Mouse (Mus musculus) midbrain, embryonic 11.5 days (tissue): ENCODE results near the gene Gas6. TPM values are rescaled to one million over a fixed set of nuclear protein-coding genes. Genes with fewer than 3 reads are reported as not detected.

Experiments used
- ATAC-seq: fragments of 200-750 bp; cut with Nextera tagmentation; 2 replicates; pipeline ENCODE4 v1.8.0; 2017; ENCODE audit warnings: moderate TSS enrichment, moderate library complexity; ENCODE audit not compliant: low FRiP score
- DNase-seq: peaks from one replicate; pipeline ENCODE4 v3.0.0; 2015; ENCODE audit warnings: low spot score; ENCODE audit errors: missing footprints
- H3K27ac ChIP-seq: fragments of 300-500 bp; sonication (generic); 2 replicates; pipeline ENCODE4 v1.5.1; 2014; ENCODE audit warnings: low read depth, low read length
- H3K27me3 ChIP-seq: fragments of 300-500 bp; sonication (generic); 2 replicates; pipeline ENCODE4 v1.6.1; 2014; ENCODE audit warnings: mild to moderate bottlenecking, low read length, moderate library complexity, mixed read lengths; ENCODE audit not compliant: control insufficient read depth, insufficient read depth
- H3K36me3 ChIP-seq: fragments of 300-500 bp; sonication (generic); 2 replicates; pipeline ENCODE4 v1.6.1; 2014; ENCODE audit warnings: mild to moderate bottlenecking, low read length, moderate library complexity, mixed read lengths; ENCODE audit not compliant: control insufficient read depth, insufficient read depth
- H3K4me1 ChIP-seq: fragments of 300-500 bp; sonication (generic); 2 replicates; pipeline ENCODE4 v1.6.1; 2014; ENCODE audit warnings: low read length; ENCODE audit not compliant: control insufficient read depth, insufficient read depth
- H3K4me2 ChIP-seq: fragments of 300-500 bp; sonication (generic); 2 replicates; pipeline ENCODE4 v1.6.1; 2014; ENCODE audit warnings: mild to moderate bottlenecking, moderate library complexity
- H3K4me3 ChIP-seq: fragments of 300-500 bp; sonication (generic); 2 replicates; pipeline ENCODE4 v1.5.1; 2014; ENCODE audit warnings: low read depth, low read length
- H3K9ac ChIP-seq: fragments of 300-500 bp; sonication (generic); 2 replicates; pipeline ENCODE4 v1.6.1; 2014; ENCODE audit warnings: low read length
- H3K9me3 ChIP-seq: fragments of 300-500 bp; sonication (generic); 2 replicates; pipeline ENCODE4 v1.6.1; 2016; ENCODE audit warnings: low read length; ENCODE audit not compliant: control insufficient read depth
- WGBS: fragments of 180-500 bp; shearing (Covaris S2); extraction: QIAGEN DNeasy Blood & Tissue Kit; methylation state at CpG from one replicate; pipeline ENCODE4 v1.1.7; 2014; 5-methylcytosine and 5-hydroxymethylcytosine counted together
- polyA plus RNA-seq: library from polyadenylated mRNA; unstranded; fragments of >200 nt; fragmentation: Nextera tagmentation; extraction: Ambion mirVana; gene quantifications from 2 replicates; pipeline ENCODE4 v1.2.1, GENCODE M21; 2014

Gene Gas6
- polyA plus RNA-seq, 1 experiment from 2014 or later, result 8.8 TPM

DNA sequence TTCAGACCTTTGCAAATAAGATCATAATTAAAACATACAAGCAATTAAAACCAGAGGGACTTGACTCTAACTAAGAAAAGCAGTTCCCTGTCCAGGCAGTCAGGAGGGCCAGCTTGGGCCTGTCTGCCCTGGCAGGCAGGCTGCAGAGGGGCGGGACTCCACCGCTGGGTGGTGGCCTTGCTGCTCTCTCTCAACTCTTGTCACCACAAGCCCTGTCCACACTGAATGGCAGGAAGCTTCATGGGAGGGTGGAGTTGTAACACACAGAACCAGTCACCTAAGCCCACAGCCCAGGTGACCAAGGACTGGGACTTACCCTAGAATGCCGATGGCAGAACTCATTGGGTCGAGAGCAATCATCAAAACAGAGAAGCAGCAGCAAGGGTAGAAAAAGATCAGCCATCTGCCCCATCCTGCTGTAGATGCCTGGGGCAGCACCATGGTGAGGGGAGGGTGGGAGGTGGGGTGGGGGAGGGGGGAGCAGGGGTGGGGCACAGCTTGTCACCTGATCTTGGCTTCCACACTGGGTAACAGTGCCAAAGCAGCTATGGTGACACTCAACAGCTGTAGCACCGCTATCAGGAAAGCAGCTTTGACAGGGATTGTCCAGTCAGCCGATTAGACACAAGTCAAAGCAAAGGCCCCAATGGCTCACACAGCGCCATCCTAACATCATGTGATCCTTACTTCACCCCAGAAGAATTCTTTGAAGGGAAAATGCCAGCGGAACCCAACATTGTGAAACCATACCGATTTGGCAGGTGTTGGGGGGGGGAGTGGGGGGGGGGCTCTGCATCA lies 1.9 kb downstream of the Gas6 start:
- Histone ChIP-seq H3K4me3 (no peak overlapping the region), H3K4me1 (peaks cover 4% of the 10 kb centered on the region; the same call in 1 of the 2 replicates), H3K27ac (no peak overlapping the region), H3K9ac (no peak overlapping the region), H3K9me3 (no peaks in the 10 kb centered on the region), H3K27me3 (peaks cover 17% of the 10 kb centered on the region), H3K4me2 (no peak overlapping the region), H3K36me3 (no peaks in the 10 kb centered on the region)
- 61% methylated on average over 9 of the region's 9 CpGs for WGBS
- ATAC-seq, result no peak
- DNase-seq, result no peak

DNA sequence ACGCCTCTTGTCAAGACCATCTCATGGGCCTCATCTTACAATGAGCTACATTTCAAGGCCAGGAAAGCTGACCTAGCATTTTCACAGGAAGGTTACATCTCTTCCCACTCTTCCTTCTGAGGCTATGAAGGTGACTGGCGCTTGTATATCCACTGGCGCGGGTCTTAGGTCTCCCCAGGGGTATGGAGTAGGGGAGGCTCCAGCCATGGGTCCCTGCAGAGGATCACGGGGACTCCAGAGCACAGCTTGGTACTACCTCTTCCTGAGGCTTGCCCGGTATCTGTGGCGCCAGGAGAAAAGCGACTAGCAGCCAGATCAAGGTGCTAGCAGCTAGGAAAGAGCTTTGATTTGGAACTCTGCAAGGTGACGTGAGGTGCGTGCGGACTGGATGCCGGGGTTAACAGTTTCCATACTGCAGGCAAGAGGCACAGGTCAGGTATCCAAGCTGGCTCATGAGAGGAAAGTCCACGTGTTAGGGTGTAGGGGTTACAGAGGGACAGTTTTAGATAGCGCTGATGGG lies 2.7 kb downstream of the Gas6 start:
- DNase-seq, result no peak
- peaks cover 4% of the 10 kb centered on the region; the same call in 1 of the 2 replicates for H3K4me1 ChIP-seq

DNA sequence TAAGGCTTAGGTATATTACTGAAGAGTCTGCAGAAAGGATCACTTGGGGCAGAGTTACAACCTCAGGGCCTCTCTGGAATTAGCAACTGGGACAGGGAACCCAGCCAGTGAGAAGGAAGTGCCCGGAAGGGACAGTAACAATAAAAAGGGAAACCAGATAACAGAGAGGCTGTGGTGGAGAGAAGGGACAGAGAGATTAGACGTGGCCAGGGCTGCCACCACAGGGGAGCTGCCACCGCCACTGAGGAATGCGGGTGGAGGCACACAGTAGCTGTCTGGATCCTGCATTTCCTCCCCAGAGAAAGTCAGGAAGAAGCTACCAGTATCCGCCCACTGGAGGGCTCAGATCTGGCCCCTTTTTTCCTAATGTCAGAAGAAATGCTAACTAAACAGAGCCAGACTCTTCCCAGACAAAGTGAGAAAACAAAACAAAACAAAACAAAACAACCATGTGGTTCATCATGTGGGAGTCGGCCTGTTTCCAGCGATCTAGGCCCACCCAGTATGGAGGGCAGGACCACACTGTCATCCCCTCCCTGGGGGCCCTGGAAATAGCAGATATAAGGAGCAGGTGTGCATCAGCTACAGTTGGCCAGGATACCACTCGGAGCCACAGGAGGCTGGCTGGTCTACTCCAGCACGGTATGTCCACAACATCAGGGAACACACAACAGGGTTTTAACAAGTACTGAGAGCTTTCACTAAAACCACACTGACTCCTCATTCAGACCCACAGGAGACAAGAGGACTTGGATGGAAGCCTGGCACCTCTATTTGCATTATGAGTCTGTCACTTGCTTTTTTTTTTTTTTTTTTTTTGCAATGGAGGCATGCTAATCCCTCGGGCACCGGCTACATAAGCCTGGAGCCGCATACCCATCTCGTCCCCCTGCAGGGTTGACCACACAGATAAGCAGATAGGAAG lies 4.0 kb downstream of the Gas6 start:
- DNase-seq (no peak), ATAC-seq (no peak)
- H3K4me2 ChIP-seq, result no peak overlapping the region
- H3K4me3 ChIP-seq, result no peak overlapping the region
- H3K9ac ChIP-seq, result no peak overlapping the region
- peaks cover 17% of the 10 kb centered on the region for H3K27me3 ChIP-seq
- peaks cover 4% of the 10 kb centered on the region; the same call in 1 of the 2 replicates for H3K4me1 ChIP-seq
- no peak overlapping the region for H3K27ac ChIP-seq
- H3K9me3 ChIP-seq, result no peaks in the 10 kb centered on the region
- 43% methylated on average over 13 of the region's 13 CpGs for WGBS
- H3K36me3 ChIP-seq, result no peaks in the 10 kb centered on the region

More for the DNA sequence above, 2.7 kb downstream of the Gas6 start:
- Histone ChIP-seq H3K36me3 (no peaks in the 10 kb centered on the region), H3K4me2 (no peak overlapping the region), H3K27me3 (peaks cover 17% of the 10 kb centered on the region), H3K27ac (no peak overlapping the region), H3K4me3 (no peak overlapping the region), H3K9me3 (no peaks in the 10 kb centered on the region), H3K9ac (no peak overlapping the region)
- WGBS, result 85% methylated on average over 14 of the region's 14 CpGs
- no peak for ATAC-seq

DNA sequence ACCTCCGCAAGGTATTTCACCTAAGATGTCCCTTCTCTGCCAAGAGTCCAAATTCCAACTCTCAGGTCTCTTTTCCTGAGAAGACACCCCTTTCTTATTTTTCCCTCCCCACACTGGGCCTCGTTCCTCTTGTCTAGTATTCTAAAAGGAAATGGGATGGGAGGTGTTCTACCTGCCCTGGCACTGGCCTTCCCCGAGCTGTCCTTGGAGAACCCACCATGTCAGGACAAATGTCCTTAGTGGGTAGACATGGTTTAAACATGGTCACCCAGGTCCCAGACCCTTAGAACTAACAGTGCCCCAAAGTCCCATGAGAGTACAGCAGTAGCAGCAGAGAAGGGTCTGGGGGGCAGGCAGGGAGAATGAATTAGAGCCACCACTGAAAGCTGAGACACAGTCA lies 4.9 kb downstream of the Gas6 start:
- 85% methylated on average over 3 of the region's 3 CpGs for WGBS
- peaks cover 4% of the 10 kb centered on the region; the same call in 1 of the 2 replicates for H3K4me1 ChIP-seq
- peaks cover 17% of the 10 kb centered on the region for H3K27me3 ChIP-seq
- ATAC-seq (no peak), DNase-seq (no peak)
- H3K9me3 ChIP-seq, result no peaks in the 10 kb centered on the region
- H3K9ac ChIP-seq, result no peak overlapping the region
- no peaks in the 10 kb centered on the region for H3K36me3 ChIP-seq
- no peak overlapping the region for H3K27ac ChIP-seq
- H3K4me2 ChIP-seq, result no peak overlapping the region
- H3K4me3 ChIP-seq, result no peak overlapping the region

DNA sequence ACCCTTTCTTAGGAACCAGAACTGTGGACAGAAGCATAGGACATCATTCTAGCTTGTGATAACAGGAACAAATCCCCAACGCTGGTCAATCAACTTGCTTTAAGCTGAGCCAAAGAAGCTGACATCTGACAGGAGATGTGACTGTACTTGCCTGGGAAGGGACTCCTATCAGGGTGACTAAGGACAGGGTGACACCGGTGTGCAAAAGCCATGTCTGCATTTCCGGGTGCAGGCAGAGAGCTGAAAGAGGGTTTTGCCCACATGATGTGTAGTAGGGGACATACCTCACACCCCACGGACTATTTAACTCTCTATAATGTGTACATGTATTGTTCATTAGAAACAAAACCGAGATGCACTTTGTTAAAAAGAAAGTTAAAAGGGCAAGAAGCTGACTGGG lies 11.1 kb downstream of the Gas6 start:
- H3K27ac ChIP-seq, result no peak overlapping the region
- H3K9me3 ChIP-seq, result no peaks in the 10 kb centered on the region
- WGBS, result 87% methylated on average over 5 of the region's 5 CpGs
- no peaks in the 10 kb centered on the region for H3K27me3 ChIP-seq
- H3K4me3 ChIP-seq, result no peak overlapping the region
- DNase-seq (no peak), ATAC-seq (no peak)
- no peaks in the 10 kb centered on the region for H3K4me1 ChIP-seq
- no peak overlapping the region for H3K9ac ChIP-seq
- H3K36me3 ChIP-seq, result no peaks in the 10 kb centered on the region
- H3K4me2 ChIP-seq, result no peak overlapping the region

DNA sequence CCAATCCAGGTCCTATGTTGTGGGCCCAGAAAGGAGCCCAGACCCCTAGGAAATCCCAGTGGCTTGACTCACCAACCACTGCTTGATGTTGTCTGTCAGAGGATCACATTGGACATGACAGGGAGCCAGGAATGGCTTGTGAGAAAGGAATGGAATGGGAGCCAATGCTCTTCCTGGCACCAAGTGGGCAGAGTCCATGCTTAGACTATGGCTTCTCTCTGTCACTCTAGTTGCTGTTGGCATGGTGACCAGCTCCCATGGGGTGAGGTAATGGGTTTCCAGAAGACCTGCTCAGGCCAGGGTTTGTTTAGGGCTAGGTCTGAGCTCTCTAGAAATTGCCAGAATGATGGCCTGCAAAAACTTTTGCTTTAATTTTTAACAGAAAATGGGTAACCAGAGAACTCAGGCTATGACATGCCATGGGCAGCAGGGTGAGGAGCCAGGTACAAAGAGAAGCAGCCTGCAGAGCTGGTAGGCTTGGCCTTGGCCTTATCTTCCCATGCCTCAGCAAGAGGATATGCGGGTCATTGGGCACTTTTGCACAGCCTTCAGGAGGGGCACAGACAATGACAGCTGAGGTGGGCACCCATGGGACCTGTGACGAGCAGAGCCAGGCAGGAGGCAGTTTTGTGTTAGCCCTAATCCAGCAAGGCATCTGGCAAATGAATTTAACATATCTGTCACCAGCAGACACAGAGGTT lies 12.0 kb downstream of the Gas6 start:
- Histone ChIP-seq H3K4me1 (no peaks in the 10 kb centered on the region), H3K36me3 (no peaks in the 10 kb centered on the region), H3K27ac (no peak overlapping the region), H3K4me2 (no peak overlapping the region), H3K9me3 (no peaks in the 10 kb centered on the region), H3K9ac (no peak overlapping the region), H3K4me3 (no peak overlapping the region), H3K27me3 (no peaks in the 10 kb centered on the region)
- no peak for ATAC-seq
- 76% methylated on average over 2 of the region's 2 CpGs for WGBS
- no peak for DNase-seq

DNA sequence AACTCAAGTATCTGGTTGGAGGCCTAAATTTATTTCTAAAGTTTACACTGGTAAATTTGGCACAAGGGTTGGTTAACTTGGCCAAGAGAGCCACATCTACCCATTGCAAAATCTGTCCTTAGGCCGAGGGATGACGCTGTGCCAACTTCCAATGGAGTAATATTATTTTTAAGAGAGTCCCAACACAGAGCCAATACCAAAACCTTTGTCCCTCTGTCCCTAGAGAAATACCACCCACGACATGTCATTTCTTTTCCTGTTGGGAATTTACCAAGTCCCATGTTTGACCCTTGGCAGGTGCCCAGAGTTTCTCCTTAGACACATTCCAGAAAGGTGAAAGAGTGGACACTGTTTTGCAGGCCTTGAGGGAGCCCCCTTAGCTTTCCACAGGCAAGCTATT lies 12.7 kb downstream of the Gas6 start:
- no peak for DNase-seq
- H3K9me3 ChIP-seq, result no peaks in the 10 kb centered on the region
- ATAC-seq, result no peak
- no peaks in the 10 kb centered on the region for H3K4me1 ChIP-seq
- H3K9ac ChIP-seq, result no peak overlapping the region
- H3K27me3 ChIP-seq, result no peaks in the 10 kb centered on the region
- no peak overlapping the region for H3K4me2 ChIP-seq
- no peaks in the 10 kb centered on the region for H3K36me3 ChIP-seq
- 87% methylated on average over 3 of the region's 3 CpGs for WGBS
- no peak overlapping the region for H3K4me3 ChIP-seq
- H3K27ac ChIP-seq, result no peak overlapping the region

DNA sequence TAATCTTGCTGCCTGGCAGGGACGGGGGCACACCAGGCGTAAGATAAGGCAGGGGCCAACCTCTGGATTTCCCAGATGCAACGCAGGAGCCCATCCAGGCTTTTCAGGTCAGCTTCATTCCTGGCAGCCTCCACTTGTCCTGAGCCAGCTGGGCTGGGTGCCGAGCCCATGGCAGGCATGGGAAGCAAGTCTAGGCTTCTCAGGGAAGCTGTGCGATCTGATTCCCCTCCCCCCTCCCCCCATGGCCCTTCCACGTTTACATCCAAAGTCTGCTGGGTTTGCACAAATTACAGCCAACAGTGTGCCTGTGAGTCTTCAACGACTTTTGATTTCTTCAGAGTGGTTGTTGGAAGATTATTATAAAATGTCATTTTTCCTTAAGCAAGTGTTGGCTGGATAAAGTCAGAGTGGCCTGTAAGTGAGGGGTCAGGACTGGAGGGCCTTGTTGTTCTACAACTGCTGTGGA lies 13.2 kb downstream of the Gas6 start:
- H3K27me3 ChIP-seq, result no peaks in the 10 kb centered on the region
- H3K4me1 ChIP-seq, result no peaks in the 10 kb centered on the region
- no peaks in the 10 kb centered on the region for H3K36me3 ChIP-seq
- DNase-seq, result no peak
- H3K9ac ChIP-seq, result no peak overlapping the region
- no peak overlapping the region for H3K4me3 ChIP-seq
- H3K9me3 ChIP-seq, result no peaks in the 10 kb centered on the region
- H3K27ac ChIP-seq, result no peak overlapping the region
- H3K4me2 ChIP-seq, result no peak overlapping the region
- no peak for ATAC-seq
- 95% methylated on average over 7 of the region's 7 CpGs for WGBS
